Mouse (Mus musculus) CH12.LX (cell line): ENCODE measurements around the gene Apobr.

ENCODE experiments used
- CTCF ChIP-seq, 2 experiments: IDR thresholded peaks in 1 of 2; conservative IDR thresholded peaks in 1 of 2; 2 replicates each; pipeline ENCODE4 v1.5.1; 2011 to 2012; ENCODE audit warnings: low read depth in 2 of 2, low read length in 2 of 2, improper control_type of control experiment in 1 of 2, inconsistent platforms in 1 of 2, mild to moderate bottlenecking in 1 of 2, moderate library complexity in 1 of 2
- EP300 ChIP-seq: IDR thresholded peaks from 2 replicates; pipeline ENCODE4 v1.6.1; 2011; ENCODE audit warnings: low read length, improper control_type of control experiment
- MAZ ChIP-seq: IDR thresholded peaks from 2 replicates; pipeline ENCODE4 v1.6.1; 2012; ENCODE audit warnings: low read depth, mild to moderate bottlenecking, inconsistent platforms, low read length, improper control_type of control experiment, moderate library complexity
- MXI1 ChIP-seq: IDR thresholded peaks from 2 replicates; pipeline ENCODE4 v1.6.1; 2011; ENCODE audit warnings: mild to moderate bottlenecking, low read depth, low read length, improper control_type of control experiment
- NRF1 ChIP-seq: IDR thresholded peaks from 2 replicates; pipeline ENCODE4 v1.6.1; 2014; ENCODE audit warnings: low read depth, mild to moderate bottlenecking, inconsistent platforms, low read length, improper control_type of control experiment, moderate library complexity
- POLR2A ChIP-seq: IDR thresholded peaks from 2 replicates; pipeline ENCODE4 v1.6.1; 2011; ENCODE audit warnings: low read depth, mild to moderate bottlenecking, improper control_type of control experiment, low read length
- RAD21 ChIP-seq: IDR thresholded peaks from 2 replicates; pipeline ENCODE4 v1.6.1; 2011; ENCODE audit warnings: low read depth, mild to moderate bottlenecking, low read length, improper control_type of control experiment, moderate library complexity
- SIN3A ChIP-seq: IDR thresholded peaks from 2 replicates; pipeline ENCODE4 v1.6.1; 2012; ENCODE audit warnings: low read length, improper control_type of control experiment, inconsistent platforms
- SMC3 ChIP-seq: IDR thresholded peaks from 2 replicates; pipeline ENCODE4 v1.6.1; 2011; ENCODE audit warnings: low read depth, low read length, improper control_type of control experiment
- UBTF ChIP-seq: IDR thresholded peaks from 2 replicates; pipeline ENCODE4 v1.6.1; 2012; ENCODE audit warnings: low read depth, mild to moderate bottlenecking, inconsistent platforms, low read length, improper control_type of control experiment, moderate library complexity
- USF1 ChIP-seq: IDR thresholded peaks from 2 replicates; pipeline ENCODE4 v1.6.1; 2014; ENCODE audit warnings: low read depth, mild to moderate bottlenecking, inconsistent platforms, low read length, improper control_type of control experiment
- ZC3H11A ChIP-seq: IDR thresholded peaks from 2 replicates; pipeline ENCODE4 v1.6.1; 2012; ENCODE audit warnings: low read depth, mild to moderate bottlenecking, inconsistent platforms, low read length, improper control_type of control experiment
- ZMIZ1 ChIP-seq: IDR thresholded peaks from 2 replicates; pipeline ENCODE4 v1.6.1; 2012; ENCODE audit warnings: low read depth, mild to moderate bottlenecking, inconsistent platforms, low read length, improper control_type of control experiment
- ZNF384 ChIP-seq: IDR thresholded peaks from 2 replicates; pipeline ENCODE4 v1.6.1; 2012; ENCODE audit warnings: low read depth, low read length, improper control_type of control experiment, inconsistent platforms

DNA sequence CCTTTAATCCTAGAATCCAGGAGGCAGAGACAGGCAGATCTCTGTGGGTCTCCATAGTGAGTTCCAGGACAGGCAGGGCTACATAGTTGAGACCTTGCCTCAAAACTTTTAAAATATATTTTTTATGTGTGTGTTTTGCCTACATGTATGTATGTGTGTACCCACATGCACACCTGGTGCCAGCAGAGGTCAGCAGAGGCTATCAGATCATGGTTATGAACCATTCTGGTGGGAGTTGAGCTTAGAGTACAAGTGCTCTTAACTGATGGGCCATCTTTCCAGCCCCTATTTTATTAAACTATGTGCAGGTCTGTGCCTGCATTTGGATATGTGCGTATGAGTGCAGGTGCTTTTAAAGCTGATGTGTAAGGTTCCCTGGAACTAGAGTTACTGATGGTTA lies 29.9 kb upstream of the Apobr start:
- TF ChIP-seq RAD21 (peak; percentile 28), EP300 (no peak), CTCF (conservative IDR thresholded peaks at IDR 0.05 in 1 of 2, IDR thresholded peaks at IDR 0.05 in 1 of 2; ENCODE audit: low read depth in 2 of 2, low read length in 2 of 2) (peak in 1 of 2 experiments; percentile 54; a peak in 2 of 4 replicates), MXI1 (no peak), POLR2A (no peak), SMC3 (peak; percentile 32), UBTF (no peak), ZMIZ1 (no peak), NRF1 (no peak), MAZ (no peak), USF1 (no peak), ZNF384 (no peak), SIN3A (no peak), ZC3H11A (no peak)
